Mouse (Mus musculus) cerebellum, adult 9-10 months (tissue): ENCODE measurements at regions not wholly inside any gene's neighbourhood (a gene's known extent, or its start where the extent isn't known, plus 50 kb on each side); places are given as distances from the start of the nearest gene placed in this dataset.
A peak's percentile ranks its signal among the peaks of the same experiment; 100 is the strongest.

Source experiments
- DNase-seq: peaks from one replicate; pipeline ENCODE4 v3.0.0; 2022

DNA sequence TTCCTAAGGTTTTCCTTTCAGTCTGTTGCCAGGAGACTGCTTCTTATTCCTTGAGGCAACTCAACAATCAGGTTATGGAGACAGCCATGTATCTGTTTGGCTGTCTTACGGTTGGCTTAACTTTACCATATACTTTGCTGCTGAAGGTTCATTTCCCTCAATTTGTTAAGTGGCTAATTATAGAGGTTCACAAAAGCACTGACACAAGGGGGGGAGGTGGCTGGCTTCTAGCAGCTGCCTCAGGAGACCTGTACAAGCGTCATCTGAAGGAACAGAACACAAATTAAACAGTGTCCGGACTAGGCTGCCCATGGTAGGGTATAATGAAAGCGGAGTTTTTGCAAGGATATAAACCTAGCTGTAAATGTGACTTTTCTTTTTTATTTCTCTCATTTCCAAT is 305.0 kb upstream of the Rnf219 start:
- DNase-seq, result no peak

DNA sequence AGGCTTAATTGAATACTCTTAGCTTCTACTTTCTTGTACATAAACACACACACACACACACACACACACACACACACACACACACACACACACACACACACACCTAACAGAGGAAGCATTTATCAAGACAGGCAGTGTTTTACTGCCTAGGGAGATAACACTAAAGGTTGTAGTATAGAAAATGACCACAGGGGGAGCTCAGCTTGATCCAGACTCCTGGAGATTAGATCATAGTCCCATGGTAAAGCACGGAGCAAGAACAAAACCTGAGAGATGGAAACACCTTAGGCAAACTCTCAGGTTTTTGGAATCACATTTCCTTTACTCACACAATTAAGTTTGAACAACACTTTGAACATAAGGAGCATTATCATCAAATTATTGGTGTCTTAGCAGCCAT is 302.5 kb upstream of the Rnf219 start:
- DNase-seq, result no peak

DNA sequence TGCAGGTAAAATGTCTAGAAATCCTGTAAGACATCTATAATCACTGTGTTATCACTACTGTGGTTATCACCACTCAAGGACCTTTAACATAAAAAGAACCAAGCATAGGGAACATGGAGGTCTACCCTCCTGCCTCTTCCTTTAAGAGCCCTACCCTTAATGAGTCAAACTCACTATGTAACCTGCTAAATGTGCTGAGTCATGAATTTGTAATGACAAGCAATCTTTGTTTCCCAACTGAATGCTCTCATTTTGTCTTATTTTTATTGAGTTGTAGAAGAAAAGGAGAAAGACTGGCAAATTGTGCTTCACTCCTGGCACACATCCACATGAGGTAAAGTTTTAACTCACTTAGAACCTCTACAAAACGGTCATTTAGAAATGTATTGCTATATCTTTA is 301.8 kb upstream of the Rnf219 start:
- DNase-seq, result no peak

DNA sequence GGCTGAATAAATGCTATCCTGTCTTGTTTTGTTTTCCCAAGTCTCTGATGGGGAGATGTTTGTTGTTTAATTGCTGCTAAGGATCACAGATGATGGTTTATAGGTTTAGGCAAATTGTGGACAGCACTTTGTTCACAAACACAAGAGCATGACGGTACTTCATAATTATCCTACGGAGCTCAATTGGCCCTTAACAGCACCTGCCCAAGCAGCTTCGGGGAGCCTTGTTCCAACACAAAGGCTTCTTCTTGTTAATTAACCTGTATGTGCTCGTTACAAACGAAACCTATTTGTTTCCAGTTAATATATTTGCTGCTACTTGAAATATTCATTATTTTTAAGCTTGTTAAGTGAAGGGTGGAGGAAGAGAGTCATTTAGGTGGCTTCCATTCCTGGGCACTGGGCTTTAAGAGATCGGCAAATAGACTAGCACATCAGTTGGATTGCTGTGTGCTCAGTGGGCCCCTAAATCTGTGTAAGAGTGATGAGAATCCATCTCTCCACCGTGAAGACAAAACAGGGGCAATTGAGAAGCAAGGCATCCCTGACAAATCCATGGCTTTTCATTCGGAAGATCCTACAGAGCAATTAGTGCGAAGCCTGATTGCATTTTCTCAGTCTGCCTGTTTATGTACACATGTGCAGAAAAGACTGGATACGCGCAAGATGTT is 299.6 kb upstream of the Rnf219 start:
- no peak for DNase-seq

DNA sequence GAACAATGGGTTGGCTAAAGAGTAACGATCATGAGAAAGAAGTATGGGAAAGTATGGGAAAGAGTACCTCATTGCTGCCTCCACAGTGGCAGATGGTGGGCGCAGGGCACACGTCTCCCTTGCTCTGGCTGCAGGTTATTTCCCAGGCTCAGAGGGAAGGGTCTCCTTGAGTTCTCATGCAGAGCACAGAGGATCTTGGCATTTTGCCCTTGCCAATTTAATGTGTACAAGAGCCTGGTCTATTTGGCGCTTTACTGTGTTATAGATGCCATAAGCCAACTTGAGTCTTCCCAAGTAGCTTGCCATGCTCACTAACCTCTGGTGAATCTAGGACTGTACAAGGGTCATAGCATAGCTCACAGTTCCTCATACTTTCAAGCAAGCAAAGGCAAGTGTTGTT is 296.7 kb upstream of the Rnf219 start:
- DNase-seq, result no peak

DNA sequence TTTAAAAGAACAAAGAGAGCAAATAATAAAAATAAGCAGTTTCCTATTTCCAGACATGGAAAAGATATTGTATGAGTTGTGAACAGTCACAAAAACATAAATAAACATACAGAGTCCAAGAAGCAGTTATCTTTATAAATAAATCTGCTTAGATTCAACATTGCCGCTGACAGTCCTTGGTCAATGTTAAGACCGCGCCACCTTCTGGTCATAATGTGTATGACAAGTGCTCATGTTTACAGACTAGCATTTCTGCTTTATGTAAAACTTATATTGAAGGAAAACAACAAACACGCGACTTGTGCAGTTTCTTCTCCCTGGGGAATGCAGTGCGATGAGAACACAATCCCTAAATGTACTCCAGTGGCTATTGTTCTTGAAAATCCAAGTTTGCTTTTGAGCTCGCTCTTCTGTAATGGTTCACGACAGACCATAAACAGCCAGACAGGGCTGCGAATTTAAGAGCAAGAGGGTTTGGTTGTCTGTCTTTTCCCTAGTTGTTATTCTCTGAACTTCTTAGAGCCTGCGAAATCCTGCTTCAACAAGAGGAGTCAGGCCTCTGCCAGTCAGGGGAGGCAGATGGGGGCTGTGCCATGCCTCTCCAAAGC is 291.6 kb upstream of the Rnf219 start:
- peak; percentile 62 for DNase-seq

DNA sequence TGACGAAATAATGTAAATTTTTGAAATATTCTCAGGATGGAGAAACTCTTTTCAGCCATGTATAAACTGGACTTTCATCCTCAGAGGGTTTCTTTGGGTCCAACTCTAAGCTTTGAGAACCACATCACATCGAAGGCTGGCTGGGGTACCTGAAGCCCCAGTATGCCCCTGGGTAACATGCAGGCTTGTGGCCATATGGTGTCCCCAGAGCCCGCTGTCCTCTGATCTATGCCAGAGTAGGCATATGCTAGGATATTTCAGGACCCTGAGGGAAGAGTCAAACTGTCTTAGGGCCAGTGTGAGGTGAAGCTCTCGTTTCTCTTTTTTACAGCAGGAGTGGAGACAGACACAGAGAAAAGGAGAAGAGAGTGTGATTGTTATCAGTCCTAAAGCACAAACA is 289.6 kb upstream of the Rnf219 start:
- DNase-seq, result no peak

DNA sequence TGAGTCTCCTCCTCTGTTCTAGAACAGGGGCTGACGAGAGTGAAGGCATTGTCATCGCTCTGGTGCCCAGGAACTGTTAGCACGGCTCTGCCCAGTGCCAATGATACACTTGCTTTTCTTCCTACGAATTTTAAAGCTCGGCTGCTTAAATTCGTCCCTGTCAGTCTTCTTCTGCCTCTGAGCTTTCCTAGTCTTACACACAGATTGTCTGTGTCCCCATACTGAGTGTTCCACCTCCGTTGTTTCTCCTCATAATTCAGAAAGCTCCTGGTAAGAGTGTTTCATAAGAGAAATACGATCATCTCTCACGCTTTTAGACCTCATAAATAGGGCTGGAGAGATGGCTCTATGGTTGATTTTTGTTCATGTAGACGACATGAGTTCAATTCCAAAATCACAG is 282.9 kb upstream of the Rnf219 start:
- no peak for DNase-seq

DNA sequence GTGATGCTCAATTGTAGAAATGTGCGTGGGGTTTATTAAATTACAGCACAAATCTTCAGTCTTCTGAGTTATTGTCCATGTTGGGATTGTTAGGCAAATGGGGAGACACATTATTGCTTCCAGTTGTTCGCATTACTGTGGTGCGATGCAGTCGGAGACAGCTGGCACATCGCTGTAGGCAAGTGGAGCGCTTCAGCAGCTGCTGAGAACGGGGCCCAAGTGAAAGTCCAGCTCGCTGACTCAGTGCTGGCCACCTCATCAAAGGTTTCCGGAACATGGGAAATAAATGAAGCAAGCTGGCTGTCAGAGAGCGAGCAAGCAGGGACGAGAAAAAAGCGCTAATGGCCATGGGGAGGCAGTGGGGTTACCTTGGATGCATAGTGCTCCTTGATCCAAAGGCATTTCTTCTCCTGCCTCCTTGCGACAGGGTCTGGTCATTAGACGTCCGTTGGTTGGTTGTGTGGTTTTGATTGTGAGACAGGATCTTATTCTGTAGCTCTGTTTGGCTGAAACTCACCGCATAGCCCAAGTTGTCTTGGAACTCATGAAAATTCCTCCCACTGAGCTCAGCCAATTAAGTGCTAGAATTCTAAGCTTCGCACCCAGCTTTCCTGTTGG is 274.0 kb upstream of the Rnf219 start:
- DNase-seq, result no peak

DNA sequence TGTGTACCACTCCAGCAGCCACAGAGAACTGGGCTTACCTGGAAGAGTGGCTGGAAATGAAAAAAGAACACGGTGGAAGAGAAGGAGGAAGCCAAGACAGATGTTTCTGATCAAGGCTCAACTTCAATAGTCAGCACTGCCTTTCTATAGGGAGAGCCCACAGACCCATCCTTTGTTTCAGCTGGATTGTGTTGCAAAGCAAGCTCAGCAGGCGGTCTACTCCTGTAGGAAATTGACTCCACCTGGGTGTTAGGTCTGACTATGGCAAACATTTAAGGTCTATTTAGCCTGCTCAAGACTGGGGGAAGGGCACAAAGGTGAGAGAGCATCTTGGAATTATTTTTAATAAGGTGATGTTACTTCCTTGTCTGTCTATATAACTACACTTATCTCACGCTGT is 266.9 kb upstream of the Rnf219 start:
- DNase-seq, result no peak

DNA sequence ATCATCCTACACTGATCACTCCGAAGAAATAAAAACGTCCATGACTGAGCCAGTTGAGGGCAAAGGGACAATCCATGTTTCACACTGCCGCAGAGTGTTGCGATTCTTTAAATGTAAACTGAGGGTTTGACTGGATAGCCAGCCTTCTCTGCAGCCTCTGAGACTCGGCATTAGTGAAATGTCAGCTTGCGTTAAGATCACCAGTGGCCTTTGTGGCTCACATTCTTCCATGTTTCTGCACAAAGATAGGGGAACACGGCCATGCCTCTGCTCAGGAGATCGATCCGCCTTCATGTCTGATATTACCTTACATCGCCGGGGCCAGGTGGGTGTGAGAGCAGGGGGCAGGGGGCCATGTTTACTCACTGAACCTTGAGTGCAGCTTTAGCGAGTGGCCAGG is 262.6 kb upstream of the Rnf219 start:
- DNase-seq, result no peak

DNA sequence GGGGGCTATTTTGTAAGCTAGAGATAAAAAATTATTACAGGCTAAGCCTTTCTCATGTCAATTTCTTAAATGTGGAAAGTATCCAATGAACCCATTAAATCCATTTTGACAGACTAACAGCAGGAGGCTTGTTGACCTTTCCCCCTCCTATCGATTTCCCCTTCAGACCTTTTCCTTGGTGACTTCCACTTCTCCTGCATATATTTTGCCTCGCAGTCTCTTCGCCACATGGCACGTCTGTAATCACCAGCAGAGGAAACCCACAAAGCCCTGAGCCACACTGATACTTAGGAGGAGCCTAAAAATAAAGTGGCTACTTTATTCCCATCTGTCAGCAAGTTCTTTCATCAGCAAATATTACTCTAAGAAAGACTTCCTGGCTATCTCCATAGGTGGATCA is 247.5 kb upstream of the Rnf219 start:
- DNase-seq, result no peak

DNA sequence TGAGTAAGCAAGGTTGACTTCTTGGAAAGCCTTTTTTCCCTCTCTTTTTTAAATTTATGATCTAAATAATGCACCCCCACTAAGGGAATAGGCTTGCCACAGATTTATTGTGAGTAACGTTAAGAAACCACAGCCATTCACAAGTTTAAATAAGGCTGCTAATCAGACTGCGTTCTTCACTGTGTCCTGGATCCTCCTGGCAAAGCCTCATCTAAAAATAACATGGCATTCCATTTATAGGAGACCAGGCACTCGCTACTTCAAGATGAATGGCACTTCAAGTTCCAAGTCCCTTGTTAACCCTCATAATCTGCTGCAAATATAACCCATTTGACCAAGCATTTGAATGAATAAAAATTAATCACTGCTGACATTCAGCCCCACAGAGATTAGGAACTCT is 211.8 kb upstream of the Rnf219 start:
- DNase-seq, result no peak

DNA sequence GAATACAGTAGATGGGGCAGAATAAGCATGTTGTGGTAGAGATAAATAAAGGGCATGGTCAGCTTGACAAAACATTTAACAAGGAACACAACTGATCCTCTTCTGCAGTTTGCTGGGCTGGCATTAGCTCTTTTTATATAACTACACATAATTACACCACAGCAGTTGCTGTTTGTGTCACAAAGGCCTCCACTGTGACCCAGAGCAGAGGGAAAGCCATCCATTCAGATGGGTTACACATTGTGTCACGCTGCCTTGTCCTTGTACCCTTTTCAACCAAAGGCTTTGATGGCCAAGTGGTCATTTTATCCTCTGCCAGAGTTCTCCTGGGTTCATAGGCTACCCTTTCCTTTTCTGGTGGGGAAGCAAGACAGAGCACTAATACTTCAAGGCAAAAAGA is 209.6 kb upstream of the Rnf219 start:
- DNase-seq, result no peak

DNA sequence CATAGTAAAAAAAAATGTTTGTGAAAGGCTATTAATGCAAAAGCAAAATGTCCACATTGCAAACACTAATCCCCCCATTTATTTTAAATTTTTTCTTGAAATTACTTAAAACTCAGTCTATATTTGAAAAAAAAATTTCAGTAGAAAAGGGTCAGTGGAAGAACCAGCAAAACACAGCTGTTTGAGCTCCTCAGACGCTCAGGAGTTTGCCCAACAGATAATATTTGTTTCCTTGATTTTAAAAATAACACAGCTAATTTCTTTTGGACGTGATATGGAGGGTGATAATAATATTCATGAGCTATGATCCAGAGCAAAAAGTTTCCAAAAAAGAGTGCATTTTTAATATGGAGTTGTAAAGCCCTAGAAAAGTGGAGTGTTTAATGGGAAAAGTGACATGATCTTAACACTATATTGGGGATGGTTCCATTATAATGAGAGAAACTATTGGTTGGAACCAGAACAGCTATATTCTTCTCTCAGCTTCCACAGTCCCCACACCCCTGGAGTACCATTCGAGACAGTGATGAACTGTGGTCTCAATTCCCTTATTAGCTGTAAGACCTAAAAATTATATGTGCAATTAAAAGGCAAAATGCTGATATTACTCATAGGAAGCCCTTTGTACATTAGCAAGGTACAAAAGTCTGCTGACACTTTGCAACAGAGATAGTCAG is 209.0 kb upstream of the Rnf219 start:
- no peak for DNase-seq

DNA sequence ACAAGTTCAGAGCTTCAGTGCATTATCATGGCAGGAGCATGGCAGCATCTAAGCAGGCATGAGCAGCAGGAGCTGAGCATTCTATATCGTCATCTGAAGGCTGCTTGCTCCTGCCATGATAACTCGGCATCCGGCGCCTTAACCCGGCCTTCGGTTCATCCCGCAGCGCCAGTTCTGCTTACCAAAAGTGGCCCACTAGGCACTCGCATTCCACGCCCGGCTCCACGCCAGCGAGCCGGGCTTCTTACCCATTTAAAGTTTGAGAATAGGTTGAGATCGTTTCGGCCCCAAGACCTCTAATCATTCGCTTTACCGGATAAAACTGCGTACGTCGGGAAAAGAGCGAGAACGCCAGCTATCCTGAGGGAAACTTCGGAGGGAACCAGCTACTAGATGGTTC is 193.2 kb upstream of the Rnf219 start:
- DNase-seq, result peak; percentile 81

DNA sequence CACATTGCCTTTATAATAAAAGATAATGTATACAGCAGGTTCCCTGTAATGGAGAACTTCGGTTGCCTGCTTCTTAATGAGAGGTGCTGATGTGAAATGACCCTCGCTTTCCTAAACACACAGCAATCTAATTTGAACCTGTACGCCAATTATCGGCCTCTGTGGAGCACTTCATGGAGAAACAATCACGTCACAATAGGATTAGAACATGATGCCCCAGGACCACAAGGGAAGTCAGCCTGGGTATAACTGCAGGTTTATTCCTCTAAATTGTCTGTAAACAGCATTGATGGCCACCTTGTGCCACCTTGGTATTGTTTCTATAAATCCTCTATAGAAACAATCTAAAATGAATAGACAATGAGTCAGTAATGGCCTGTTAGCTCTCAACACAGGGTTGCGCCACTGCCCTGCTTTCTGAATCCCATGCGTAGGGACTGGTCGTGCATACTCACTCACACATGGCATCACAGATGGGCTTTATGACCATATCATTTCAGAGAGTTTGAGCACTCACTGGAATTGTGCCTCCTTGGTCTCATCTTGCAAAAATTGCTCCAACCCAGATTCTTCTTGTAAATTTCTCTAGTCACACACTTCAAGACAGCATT is 179.9 kb upstream of the Rnf219 start:
- DNase-seq, result no peak

DNA sequence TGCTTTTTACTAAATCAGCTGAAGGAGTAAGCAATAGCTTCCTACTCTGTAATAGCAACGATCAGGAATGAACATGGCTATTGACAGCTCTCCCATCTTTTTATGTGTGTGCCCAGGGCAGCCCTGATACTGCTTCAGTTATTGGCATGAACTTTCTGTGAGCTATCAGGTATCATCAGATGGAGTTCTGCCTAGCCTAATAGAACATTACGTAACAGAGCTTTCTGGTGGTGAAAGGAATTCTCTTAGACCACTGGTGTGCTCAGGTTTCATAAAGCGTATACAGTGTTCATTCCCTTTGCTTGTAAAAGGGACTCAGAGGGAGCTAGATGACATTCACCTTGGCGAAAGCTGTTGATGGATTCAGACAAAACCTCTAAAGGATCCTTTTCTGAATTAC is 176.5 kb upstream of the Rnf219 start:
- DNase-seq, result no peak

DNA sequence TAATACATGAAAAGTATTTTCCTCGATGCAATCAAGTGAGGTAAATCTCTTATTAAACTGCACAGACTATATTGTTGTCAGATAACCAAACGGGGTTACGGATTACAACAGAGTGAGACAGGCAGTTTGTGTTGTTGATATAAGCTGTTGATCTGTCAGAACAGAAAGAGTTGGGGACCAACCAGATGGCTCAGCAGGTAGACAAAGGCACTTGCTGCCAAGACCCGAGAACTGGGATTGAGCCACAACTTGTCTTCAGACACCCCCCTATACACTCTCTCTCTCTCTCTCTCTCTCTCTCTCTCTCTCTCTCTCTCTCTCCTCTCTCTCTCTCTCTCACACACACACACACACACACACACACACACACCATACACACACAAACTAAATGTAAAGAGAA is 172.7 kb upstream of the Rnf219 start:
- DNase-seq, result no peak

DNA sequence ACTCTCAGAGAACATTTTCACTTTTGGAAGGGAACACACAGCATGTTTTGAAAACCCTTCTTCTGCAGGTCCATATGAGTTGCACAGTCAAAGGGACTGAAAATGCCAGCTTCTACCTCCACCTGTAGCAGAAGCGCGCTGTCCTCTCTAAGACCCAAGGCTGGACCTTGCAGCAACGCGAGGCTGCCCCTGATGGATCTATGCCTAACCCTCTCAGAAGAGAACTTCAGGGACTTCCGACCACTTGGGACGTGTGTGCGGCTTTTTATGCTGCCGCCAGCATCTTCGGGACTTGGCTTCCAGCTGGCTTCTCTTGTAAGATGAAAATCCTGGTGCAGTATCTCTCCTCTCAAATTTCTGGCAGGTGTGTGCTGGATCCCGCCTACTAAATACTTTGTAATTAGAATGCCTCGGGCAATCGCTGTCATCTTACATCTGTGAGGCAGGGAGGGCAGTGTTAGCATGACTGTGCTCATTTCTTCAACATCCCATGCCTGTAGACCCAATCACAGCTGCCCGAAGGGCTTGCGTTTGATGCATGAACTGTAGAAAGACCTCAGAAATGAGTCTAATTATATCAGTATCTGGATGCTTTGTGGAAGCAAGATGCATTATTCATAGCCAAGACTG is 171.8 kb upstream of the Rnf219 start:
- no peak for DNase-seq

DNA sequence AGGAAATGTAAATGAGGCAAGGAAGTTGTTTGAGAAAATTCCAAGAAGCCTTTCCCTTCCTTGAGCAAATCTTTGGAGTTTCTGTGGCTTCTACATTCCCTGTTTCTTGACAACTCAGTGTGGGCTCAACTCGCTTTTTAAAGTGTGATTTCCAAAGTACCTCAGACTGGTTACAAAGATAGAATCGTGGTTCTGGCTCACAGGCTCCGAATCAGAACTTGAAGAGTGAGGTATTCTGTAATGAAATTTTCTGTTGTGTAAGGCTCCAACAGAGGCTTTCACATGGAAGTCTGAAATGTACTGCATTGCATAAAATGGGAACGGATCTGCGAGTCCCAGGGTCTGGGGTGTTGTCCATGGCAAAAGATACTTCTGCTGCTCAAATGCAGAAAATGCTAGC is 170.2 kb upstream of the Rnf219 start:
- no peak for DNase-seq

DNA sequence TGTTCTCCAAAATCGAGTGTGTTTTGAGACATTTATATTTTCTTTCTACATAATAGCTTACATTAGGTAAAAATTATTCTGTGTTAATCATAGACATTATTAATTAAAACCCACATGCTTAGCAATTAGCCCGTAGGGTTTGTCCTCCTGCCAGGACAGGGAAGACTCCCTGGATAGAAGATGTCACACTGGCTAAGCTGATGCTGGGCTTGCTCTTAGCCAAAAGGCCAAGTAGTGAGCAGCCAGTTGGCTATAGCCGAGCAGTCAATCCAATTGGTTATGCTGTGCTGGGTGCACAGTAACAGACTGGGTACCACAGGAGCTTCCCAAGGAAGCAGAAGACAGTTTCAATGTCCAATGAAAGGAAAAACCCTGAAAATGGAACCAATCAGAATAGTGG is 166.0 kb upstream of the Rnf219 start:
- DNase-seq, result no peak

DNA sequence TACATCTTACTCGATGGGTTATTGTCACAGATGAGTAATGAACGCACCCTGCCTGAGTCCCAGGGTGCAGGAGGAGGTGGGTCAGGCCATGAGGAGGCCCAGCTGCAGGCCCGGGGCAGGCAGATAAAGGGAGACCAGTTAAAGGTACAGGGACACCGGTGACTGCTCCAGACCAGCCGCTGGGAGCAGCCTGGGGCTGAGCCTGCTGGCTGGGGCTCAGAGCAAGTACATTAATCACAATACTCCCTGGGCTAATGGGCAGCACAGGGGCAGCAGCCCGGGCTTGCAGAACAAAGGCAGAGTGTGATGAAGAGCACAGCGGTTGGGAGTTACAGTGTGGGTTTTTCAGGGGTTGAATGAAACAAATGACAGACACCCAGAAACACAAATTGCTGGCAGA is 154.4 kb upstream of the Rnf219 start:
- no peak for DNase-seq
